Mouse (Mus musculus) gastrocnemius, postnatal 25 days (tissue): Measurements from ENCODE around the gene Gm3138. TPM values are rescaled to one million over a fixed set of nuclear protein-coding genes. Genes with fewer than 3 reads are reported as not detected.
A peak's percentile ranks its signal among the peaks of the same experiment; 100 is the strongest.
"Not testable (repeated sequence)": the region's sequence is repeated elsewhere in the genome, so short reads cannot be mapped to it uniquely, and the experiment has no call there.

ENCODE experiments used
- DNase-seq: peaks from one replicate; pipeline ENCODE4 v3.0.0; 2022
- long read RNA-seq, 2 experiments: library from polyadenylated mRNA; stranded (forward); transcript quantifications; one replicate each; pipeline ENCODE4 v2.0.0; 2021
- total RNA-seq, 2 experiments: library from RNA; stranded (reverse); gene quantifications; 1 replicate in 1 of 2; 2 replicates in 1 of 2; pipeline ENCODE4 v1.2.3; 2021

The Gm3138 gene
- total RNA-seq: not detected
- long read RNA-seq, experiment 1: 0 reads
- long read RNA-seq, experiment 2: 0 reads

GRCm38 (mm10) chr14:4249331-4249730 is at the start of gene Gm3138:
Gm3138 (plus strand) TSS chr14:4249631.
- not testable (repeated sequence) for DNase-seq

- DNase-seq: peak; percentile 8
These were observed 20.0 kb downstream of the Gm3138 start for GRCm38 (mm10) chr14:4269238-4269950.

GRCm38 (mm10) chr14:4279828-4280227 is 30.4 kb downstream of the Gm3138 start:
- not testable (repeated sequence) for DNase-seq

Other genes with a start within 250 kb of the Gm3138 start
- under 1 TPM in 1 of 2 experiments, not detected in 1; 0.54 TPM for gene Gm5796, start 225.7 kb upstream of the Gm3138 start, total RNA-seq
- gene Gm3115, start 165.5 kb upstream of the Gm3138 start, total RNA-seq: under 1 TPM in 1 of 2 experiments, not detected in 1; 0.16 TPM
- gene Gm8108, start 139.1 kb upstream of the Gm3138 start, total RNA-seq: under 1 TPM in 1 of 2 experiments, not detected in 1; 0.40 TPM
- not detected for gene Gm3127, start 84.6 kb upstream of the Gm3138 start, total RNA-seq
- gene Gm2974, start 67.1 kb upstream of the Gm3138 start, total RNA-seq: not detected
- gene Gm3149, start 67.7 kb downstream of the Gm3138 start, total RNA-seq: not detected
- not detected for gene 2610042L04Rik, start 85.1 kb downstream of the Gm3138 start, total RNA-seq
- not detected for gene Gm3159, start 147.9 kb downstream of the Gm3138 start, total RNA-seq
- not detected for gene Gm3164, start 165.8 kb downstream of the Gm3138 start, total RNA-seq
- not detected for gene Gm3173, start 181.4 kb downstream of the Gm3138 start, total RNA-seq
- gene Gm3182, start 232.1 kb downstream of the Gm3138 start, total RNA-seq: not detected